Mouse (Mus musculus) large intestine, adult 2 months (tissue): ENCODE results near the gene Pask. TPM values are rescaled to one million over a fixed set of nuclear protein-coding genes. Genes with fewer than 3 reads are reported as not detected.
A peak's percentile ranks its signal among the peaks of the same experiment; 100 is the strongest.

Experiments used
- DNase-seq: peaks from one replicate; pipeline ENCODE4 v3.0.0-alpha.2; 2012; ENCODE audit warnings: low read depth, low spot score
- WGBS: fragments of 180-500 bp; shearing (Covaris S2); methylation state at CpG from one replicate; pipeline ENCODE4 v1.1.7; 2018; 5-methylcytosine and 5-hydroxymethylcytosine counted together
- polyA plus RNA-seq: library from polyadenylated mRNA; depleted of rRNA; stranded (reverse); fragments of >200 nt; gene quantifications from 2 replicates; pipeline ENCODE4 v1.2.3, GENCODE M21; 2012; rRNA removed

Pask gene
- polyA plus RNA-seq, 1 experiment = 2.5 TPM

- no peak for DNase-seq
- WGBS = 90% methylated on average over 1 of the region's 1 CpGs
Measured at GRCm38 (mm10) chr1:93291591-93291990, 51.7 kb downstream of the Pask start.

DNA sequence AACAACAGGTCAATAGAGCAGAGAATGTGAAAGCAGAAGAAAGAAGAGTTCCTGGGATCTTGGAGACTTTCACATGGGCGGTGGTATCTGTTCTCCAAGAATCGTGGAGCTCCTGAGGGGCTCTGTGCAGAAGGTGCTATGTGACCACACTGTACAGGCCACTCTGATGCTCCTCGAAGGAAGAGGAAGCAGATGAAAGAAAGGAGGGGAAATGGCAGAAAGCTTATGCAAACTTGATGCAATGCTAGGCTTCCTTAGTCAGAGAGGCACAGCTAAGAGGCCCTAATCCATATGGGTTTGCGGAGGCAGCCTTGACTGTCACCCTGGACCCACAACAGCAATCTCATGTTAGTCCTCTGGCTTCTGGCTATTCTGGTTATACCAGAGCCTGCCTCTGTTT lies 52.3 kb downstream of the Pask start:
- no peak for DNase-seq
- WGBS = 79% methylated on average over 4 of the region's 4 CpGs

GRCm38 (mm10) chr1:93289678-93290214 lies 53.5 kb downstream of the Pask start:
- 49% methylated on average over 3 of the region's 3 CpGs for WGBS
- no peak for DNase-seq

- WGBS = 72% methylated on average over 7 of the region's 7 CpGs
- no peak for DNase-seq
Measured at GRCm38 (mm10) chr1:93277041-93277440, 66.2 kb downstream of the Pask start.

- peak; percentile 35 for DNase-seq
- WGBS = 33% methylated on average over 6 of the region's 6 CpGs
Measured at GRCm38 (mm10) chr1:93275561-93275960, 67.7 kb downstream of the Pask start.

DNA sequence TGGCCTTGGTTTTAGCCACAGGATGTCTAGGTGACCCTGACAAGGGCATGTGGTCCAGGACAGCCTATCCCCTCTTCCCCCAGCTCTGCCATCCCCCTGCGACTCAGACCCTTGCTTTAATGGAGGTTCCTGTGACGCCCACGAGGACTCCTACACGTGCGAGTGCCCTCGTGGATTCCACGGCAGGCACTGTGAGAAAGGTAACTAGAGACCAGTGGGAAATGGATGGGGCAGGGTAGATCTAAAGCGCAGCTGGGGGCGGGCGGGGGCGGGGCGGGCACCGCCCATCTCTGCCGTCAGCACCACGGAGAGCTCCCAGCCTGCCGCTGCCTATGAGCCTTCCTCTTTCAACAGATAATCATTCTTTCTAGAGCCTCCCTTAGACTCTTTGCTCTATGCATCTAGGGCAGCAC lies 70.9 kb downstream of the Pask start:
- no peak for DNase-seq
- 7% methylated on average over 16 of the region's 16 CpGs for WGBS

- 61% methylated on average over 6 of the region's 6 CpGs for WGBS
Measured at GRCm38 (mm10) chr1:93271751-93272150, 71.5 kb downstream of the Pask start.

DNA sequence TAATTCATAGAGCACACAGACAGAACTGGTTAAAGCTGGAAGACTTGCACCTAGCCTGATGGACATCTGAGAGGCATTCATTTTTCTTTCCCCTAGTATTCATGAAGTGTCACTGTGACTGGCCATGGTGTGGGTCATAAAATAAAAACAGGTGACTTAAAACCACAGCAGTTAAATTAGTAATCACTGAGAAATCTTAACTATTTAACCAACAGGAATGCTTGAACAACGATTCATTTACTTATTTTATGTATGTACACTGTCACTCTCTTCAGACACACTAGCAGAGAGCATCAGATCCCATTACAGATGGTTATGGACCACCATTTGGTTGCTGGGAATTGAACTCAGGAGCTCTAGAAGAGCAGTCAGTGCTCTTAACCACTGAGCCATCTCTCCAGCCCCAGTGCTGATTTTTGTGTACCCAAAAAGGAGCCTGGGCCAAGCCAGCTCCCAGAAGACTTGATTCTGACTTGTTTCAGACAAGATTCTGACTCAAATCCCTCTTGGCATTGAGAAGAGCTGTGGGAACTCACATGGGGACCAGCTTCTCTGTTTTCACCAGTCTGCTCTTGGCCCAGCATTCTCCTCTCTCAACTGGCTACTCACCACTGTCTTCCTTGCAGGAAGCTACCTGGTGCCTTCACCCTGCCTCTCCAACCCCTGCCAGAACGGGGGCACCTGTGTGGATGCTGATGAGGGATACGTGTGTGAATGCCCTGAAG lies 72.6 kb downstream of the Pask start:
- WGBS = 62% methylated on average over 3 of the region's 3 CpGs
- no peak for DNase-seq

More at GRCm38 (mm10) chr1:93271751-93272150, 71.5 kb downstream of the Pask start:
- DNase-seq = no peak

GRCm38 (mm10) chr1:93268246-93268645 lies 75.0 kb downstream of the Pask start:
- WGBS = 74% methylated on average over 2 of the region's 2 CpGs

GRCm38 (mm10) chr1:93267207-93267606 lies 76.1 kb downstream of the Pask start:
- WGBS = 40% methylated on average over 3 of the region's 3 CpGs
- DNase-seq = no peak

More at GRCm38 (mm10) chr1:93268246-93268645, 75.0 kb downstream of the Pask start:
- DNase-seq = no peak

Other genes with a start within 250 kb of the Pask start
- 1.4 and 2.7 TPM in 2 replicates for gene Kif1a, start 241.5 kb downstream of the Pask start, polyA plus RNA-seq
- 0.14 and 0.34 TPM in 2 replicates for gene Agxt, start 208.2 kb downstream of the Pask start, polyA plus RNA-seq
- gene 2310007B03Rik, start 182.5 kb downstream of the Pask start, polyA plus RNA-seq = 8.4 and 10.3 TPM in 2 replicates
- gene Crocc2, start 174.8 kb downstream of the Pask start, polyA plus RNA-seq = 0.07 and 0.09 TPM in 2 replicates
- gene Sned1, start 107.6 kb downstream of the Pask start, polyA plus RNA-seq = 1.7 and 2.6 TPM in 2 replicates
- gene Mterf4, start 37.6 kb downstream of the Pask start, polyA plus RNA-seq = 7.9 and 8.7 TPM in 2 replicates
- gene Ppp1r7, start 628 bp downstream of the Pask start, polyA plus RNA-seq = 3.6 and 4.7 TPM in 2 replicates
- 20.0 and 35.3 TPM in 2 replicates for gene Ano7, start 30.4 kb upstream of the Pask start, polyA plus RNA-seq
- gene Hdlbp, start 135.3 kb upstream of the Pask start, polyA plus RNA-seq = 75.7 and 111 TPM in 2 replicates
- 12.0 and 17.7 TPM in 2 replicates for gene Farp2, start 168.6 kb upstream of the Pask start, polyA plus RNA-seq